Mouse (Mus musculus): ENCODE measurements around the gene 9930104L06Rik. TPM values are rescaled to one million over a fixed set of nuclear protein-coding genes. Genes with fewer than 3 reads are reported as not detected.
A peak's percentile ranks its signal among the peaks of the same experiment; 100 is the strongest.

The 9930104L06Rik gene
- polyA plus RNA-seq (2015; fragmentation: Nextera tagmentation; extraction: Ambion mirVana), result 12.6 and 12.7 TPM in 2 replicates

- H3K36me3 ChIP-seq, result peaks cover 28% of the 10 kb centered on the region
- H3K27me3 ChIP-seq, result no peaks in the 10 kb centered on the region
- peak within 1 kb of the TSS; percentile 82 for H3K4me3 ChIP-seq (replicated peaks)
- peak within 1 kb of the TSS; percentile 54; the same call in 1 of the 2 replicates for H3K27ac ChIP-seq
- peak within 1 kb of the TSS; percentile 82 for H3K9ac ChIP-seq
- no peaks in the 10 kb centered on the region for H3K9me3 ChIP-seq (replicated peaks)
- ATAC-seq (replicated peaks; ENCODE audit: low FRiP score), result peak; percentile 99
- 0% methylated on average over 52 of the region's 52 CpGs for WGBS
- H3K4me2 ChIP-seq, result peak within 1 kb of the TSS; percentile 89
- H3K4me1 ChIP-seq, result peaks cover 24% of the 10 kb centered on the region
These were observed at the start of gene 9930104L06Rik for GRCm38 (mm10) chr4:124936613-124937471. Gene 9930104L06Rik (plus strand): TSS chr4:124937048.

GRCm38 (mm10) chr4:124888702-124889101 is 48.1 kb upstream of the 9930104L06Rik start:
- no peak overlapping the region for H3K27ac ChIP-seq
- peaks cover 89% of the 10 kb centered on the region for H3K27me3 ChIP-seq
- no peaks in the 10 kb centered on the region for H3K4me1 ChIP-seq
- no peaks in the 10 kb centered on the region for H3K9me3 ChIP-seq (replicated peaks)
- no peak overlapping the region for H3K4me3 ChIP-seq (replicated peaks)
- 70% methylated on average over 7 of the region's 7 CpGs for WGBS
- no peak for ATAC-seq (replicated peaks; ENCODE audit: low FRiP score)
- no peaks in the 10 kb centered on the region for H3K36me3 ChIP-seq
- H3K9ac ChIP-seq, result no peak overlapping the region
- H3K4me2 ChIP-seq, result no peak overlapping the region

GRCm38 (mm10) chr4:124889935-124890334 is 46.9 kb upstream of the 9930104L06Rik start:
- no peak overlapping the region for H3K4me3 ChIP-seq (replicated peaks)
- peaks cover 90% of the 10 kb centered on the region for H3K27me3 ChIP-seq
- no peaks in the 10 kb centered on the region for H3K36me3 ChIP-seq
- H3K9ac ChIP-seq, result no peak overlapping the region
- H3K9me3 ChIP-seq (replicated peaks), result no peaks in the 10 kb centered on the region
- no peak for ATAC-seq (replicated peaks; ENCODE audit: low FRiP score)
- no peak overlapping the region for H3K4me2 ChIP-seq
- H3K27ac ChIP-seq, result no peak overlapping the region
- 84% methylated on average over 2 of the region's 2 CpGs for WGBS
- peaks cover 6% of the 10 kb centered on the region for H3K4me1 ChIP-seq

- peaks cover 9% of the 10 kb centered on the region for H3K4me1 ChIP-seq
- H3K9ac ChIP-seq, result no peak overlapping the region
- no peak overlapping the region for H3K27ac ChIP-seq
- no peaks in the 10 kb centered on the region for H3K36me3 ChIP-seq
- ATAC-seq (replicated peaks; ENCODE audit: low FRiP score), result no peak
- no peak overlapping the region for H3K4me3 ChIP-seq (replicated peaks)
- H3K9me3 ChIP-seq (replicated peaks), result no peaks in the 10 kb centered on the region
- H3K27me3 ChIP-seq, result peaks cover 91% of the 10 kb centered on the region
- 61% methylated on average over 5 of the region's 5 CpGs for WGBS
- H3K4me2 ChIP-seq, result no peak overlapping the region
These were observed 46.0 kb upstream of the 9930104L06Rik start for GRCm38 (mm10) chr4:124890831-124891230.

GRCm38 (mm10) chr4:124893769-124894168 is 43.1 kb upstream of the 9930104L06Rik start:
- no peaks in the 10 kb centered on the region for H3K36me3 ChIP-seq
- H3K4me1 ChIP-seq, result peaks cover 9% of the 10 kb centered on the region
- H3K9me3 ChIP-seq (replicated peaks), result no peaks in the 10 kb centered on the region
- H3K4me3 ChIP-seq (replicated peaks), result no peak overlapping the region
- no peak overlapping the region for H3K27ac ChIP-seq
- H3K9ac ChIP-seq, result no peak overlapping the region
- H3K27me3 ChIP-seq, result peaks cover 89% of the 10 kb centered on the region
- no peak for ATAC-seq (replicated peaks; ENCODE audit: low FRiP score)
- H3K4me2 ChIP-seq, result no peak overlapping the region
- 33% methylated on average over 6 of the region's 6 CpGs for WGBS

- Histone ChIP-seq H3K4me1 (peaks cover 9% of the 10 kb centered on the region), H3K36me3 (no peaks in the 10 kb centered on the region), H3K4me3 (replicated peaks) (peak overlapping the region; percentile 47), H3K27ac (no peak overlapping the region), H3K4me2 (peak overlapping the region; percentile 79), H3K9ac (no peak overlapping the region), H3K9me3 (replicated peaks) (no peaks in the 10 kb centered on the region), H3K27me3 (peaks cover 89% of the 10 kb centered on the region)
- ATAC-seq (replicated peaks; ENCODE audit: low FRiP score), result 0 out of 2 replicates have a peak, but pooled peaks have one; percentile 12
- WGBS, result 2% methylated on average over 83 of the region's 83 CpGs
These were observed 42.1 kb upstream of the 9930104L06Rik start for GRCm38 (mm10) chr4:124894508-124895428.

GRCm38 (mm10) chr4:124898428-124898827 is 38.4 kb upstream of the 9930104L06Rik start:
- ATAC-seq (replicated peaks; ENCODE audit: low FRiP score), result no peak
- WGBS, result 55% methylated on average over 10 of the region's 10 CpGs
- H3K9me3 ChIP-seq (replicated peaks), result no peaks in the 10 kb centered on the region
- H3K27me3 ChIP-seq, result peaks cover 81% of the 10 kb centered on the region
- peaks cover 9% of the 10 kb centered on the region for H3K4me1 ChIP-seq
- H3K27ac ChIP-seq, result no peak overlapping the region
- no peaks in the 10 kb centered on the region for H3K36me3 ChIP-seq
- H3K4me3 ChIP-seq (replicated peaks), result no peak overlapping the region
- H3K9ac ChIP-seq, result no peak overlapping the region
- no peak overlapping the region for H3K4me2 ChIP-seq

GRCm38 (mm10) chr4:124899906-124900305 is 36.9 kb upstream of the 9930104L06Rik start:
- Histone ChIP-seq H3K9me3 (replicated peaks) (no peaks in the 10 kb centered on the region), H3K4me2 (no peak overlapping the region), H3K9ac (no peak overlapping the region), H3K4me1 (peaks cover 3% of the 10 kb centered on the region), H3K27ac (no peak overlapping the region), H3K36me3 (no peaks in the 10 kb centered on the region), H3K4me3 (replicated peaks) (no peak overlapping the region), H3K27me3 (peaks cover 74% of the 10 kb centered on the region)
- no peak for ATAC-seq (replicated peaks; ENCODE audit: low FRiP score)
- WGBS, result 57% methylated on average over 5 of the region's 5 CpGs

GRCm38 (mm10) chr4:124905417-124905816 is 31.4 kb upstream of the 9930104L06Rik start:
- H3K4me1 ChIP-seq, result peaks cover 12% of the 10 kb centered on the region
- H3K27me3 ChIP-seq, result peaks cover 31% of the 10 kb centered on the region
- no peak overlapping the region for H3K4me3 ChIP-seq (replicated peaks)
- ATAC-seq (replicated peaks; ENCODE audit: low FRiP score), result no peak; the same call in 1 of the 2 replicates
- H3K9ac ChIP-seq, result no peak overlapping the region
- H3K36me3 ChIP-seq, result no peaks in the 10 kb centered on the region
- no peaks in the 10 kb centered on the region for H3K9me3 ChIP-seq (replicated peaks)
- 69% methylated on average over 4 of the region's 4 CpGs for WGBS
- H3K4me2 ChIP-seq, result no peak overlapping the region
- no peak overlapping the region for H3K27ac ChIP-seq

GRCm38 (mm10) chr4:124905971-124906822 is 30.7 kb upstream of the 9930104L06Rik start:
- no peaks in the 10 kb centered on the region for H3K9me3 ChIP-seq (replicated peaks)
- no peaks in the 10 kb centered on the region for H3K36me3 ChIP-seq
- no peak overlapping the region for H3K27ac ChIP-seq
- H3K9ac ChIP-seq, result no peak overlapping the region
- peak overlapping the region; percentile 32 for H3K4me3 ChIP-seq (replicated peaks)
- peak overlapping the region; percentile 56 for H3K4me2 ChIP-seq
- peak; percentile 62 for ATAC-seq (replicated peaks; ENCODE audit: low FRiP score)
- 11% methylated on average over 21 of the region's 21 CpGs for WGBS
- peaks cover 30% of the 10 kb centered on the region for H3K27me3 ChIP-seq
- peaks cover 12% of the 10 kb centered on the region for H3K4me1 ChIP-seq

GRCm38 (mm10) chr4:124928102-124928501 is 8.7 kb upstream of the 9930104L06Rik start:
- no peak for ATAC-seq (replicated peaks; ENCODE audit: low FRiP score)
- Histone ChIP-seq H3K27ac (no peak overlapping the region), H3K4me3 (replicated peaks) (no peak overlapping the region), H3K4me2 (no peak overlapping the region), H3K4me1 (no peaks in the 10 kb centered on the region), H3K9me3 (replicated peaks) (no peaks in the 10 kb centered on the region), H3K9ac (no peak overlapping the region), H3K27me3 (no peaks in the 10 kb centered on the region), H3K36me3 (peaks cover 82% of the 10 kb centered on the region)
- WGBS, result 94% methylated on average over 5 of the region's 5 CpGs
